In the genomic region with DNA sequence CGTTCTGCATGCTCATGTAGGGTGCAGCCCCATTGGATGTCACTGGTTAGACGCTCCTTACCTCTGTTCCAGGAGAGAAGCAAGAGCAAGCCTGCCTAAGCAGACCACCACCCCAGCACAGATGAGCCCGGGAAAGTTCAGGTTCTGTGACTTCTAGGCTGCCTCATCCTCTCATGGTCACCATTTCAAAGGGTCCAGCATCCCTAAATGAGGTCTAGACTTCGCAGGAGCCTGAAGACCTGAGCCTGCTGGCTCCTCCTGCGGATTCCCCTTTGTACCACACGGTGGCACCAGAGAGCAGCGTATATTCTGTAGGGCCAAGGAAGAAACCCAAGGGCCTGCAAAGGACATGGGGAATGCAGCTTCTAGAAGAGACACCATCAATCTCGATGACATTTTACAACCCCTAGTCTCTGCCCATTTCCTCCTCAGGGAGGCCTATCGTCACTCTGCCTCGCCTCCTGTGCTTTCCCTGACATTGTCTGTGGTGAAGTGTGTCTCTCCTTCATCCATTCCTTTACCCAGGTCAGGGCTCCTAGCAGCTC, we compare ENCODE assay signal across 8 mouse cellular contexts. TPM values are rescaled to one million over a fixed set of nuclear protein-coding genes. Genes with fewer than 3 reads are reported as not detected.
DNase-seq lines count a peak whose midpoint lies in the region; ATAC-seq and TF ChIP-seq lines count a peak whose summit lies in the region.

No protein-coding gene starts in this region.

- intact Hi-C loops in gastrocnemius, postnatal 36 days (cut with DNase I), result loop anchor here (10.0 kb wide), 2 partner anchors 655 to 745 kb away; a partner anchor contains a TSS
- intact Hi-C loops in left cerebral cortex, postnatal 36 days (cut with DNase I), result loop anchor here (1.0 to 10.0 kb wide), 2 partner anchors 648 to 745 kb away; a partner anchor contains a TSS

- H3K4me1 ChIP-seq in thymus, adult 2 months (replicated peaks; ENCODE audit: control insufficient read depth, insufficient read depth, low read length), result no peaks in the 10 kb centered on the region
- H3K4me1 ChIP-seq in cortical plate, adult 2 months (ENCODE audit: control insufficient read depth, insufficient read depth, low read length), result no peaks in the 10 kb centered on the region
- no peaks in the 10 kb centered on the region for H3K4me1 ChIP-seq in intestine, postnatal 0 days (replicated peaks; ENCODE audit: control insufficient read depth, insufficient read depth, low read length)
- no peaks in the 10 kb centered on the region for H3K4me1 ChIP-seq in midbrain, embryonic 13.5 days (replicated peaks)
- H3K4me1 ChIP-seq in small intestine, adult 2 months (ENCODE audit: control insufficient read depth, insufficient read depth, insufficient read length, low read length), result no peaks in the 10 kb centered on the region

- H3K27ac ChIP-seq in thymus, adult 2 months (ENCODE audit: control insufficient read depth, insufficient read depth, low read length), result no peak overlapping the region
- H3K27ac ChIP-seq in cortical plate, adult 2 months (ENCODE audit: insufficient read depth, low read length), result no peak overlapping the region
- no peak overlapping the region for H3K27ac ChIP-seq in intestine, postnatal 0 days (ENCODE audit: low read depth, low read length)
- H3K27ac ChIP-seq in midbrain, embryonic 13.5 days, result no peak overlapping the region
- H3K27ac ChIP-seq in small intestine, adult 2 months (ENCODE audit: insufficient read depth, low read depth, low read length), result no peak overlapping the region

- TF ChIP-seq POLR2A in thymus, adult 2 months (IDR thresholded peaks at IDR 0.05; ENCODE audit: control insufficient read depth, extremely low read depth, insufficient read depth, low read length, poor library complexity), result no peak
- TF ChIP-seq POLR2A in cortical plate, adult 2 months (IDR thresholded peaks at IDR 0.05; ENCODE audit: extremely low read depth, insufficient read depth, low read length), result no peak
- TF ChIP-seq POLR2A in small intestine, adult 2 months (IDR thresholded peaks at IDR 0.05; ENCODE audit: low read depth, low read length), result no peak

- peak; percentile 63 for DNase-seq in thymus, adult 2 months
- DNase-seq in thymus, adult 18-20 months, result no peak
- peak; percentile 30 to 55 for DNase-seq in gastrocnemius, postnatal 36 days
- DNase-seq in left cerebral cortex, postnatal 36 days (ENCODE audit: low spot score in 2 of 2), result peak; percentile 57 to 68

- peak; percentile 86; the same call in 1 of the 2 replicates for TF ChIP-seq CTCF in thymus, adult 2 months (IDR thresholded peaks at IDR 0.05; ENCODE audit: borderline replicate concordance, control insufficient read depth, extremely low read depth, insufficient read depth, low read length, poor library complexity)
- TF ChIP-seq CTCF in cortical plate, adult 2 months (IDR thresholded peaks at IDR 0.05; ENCODE audit: extremely low read depth, insufficient read depth, low read length), result peak; percentile 84
- TF ChIP-seq CTCF in intestine, postnatal 0 days (IDR thresholded peaks at IDR 0.05; ENCODE audit: low read depth), result peak; percentile 96
- peak; percentile 91; the same call in 1 of the 2 replicates for TF ChIP-seq CTCF in small intestine, adult 2 months (IDR thresholded peaks at IDR 0.05; ENCODE audit: extremely low read depth, insufficient read length, insufficient replicate concordance, low read depth, low read length)

- H3K36me3 ChIP-seq in thymus, adult 2 months (ENCODE audit: control insufficient read depth, insufficient read depth, low read length), result no peaks in the 10 kb centered on the region
- H3K36me3 ChIP-seq in intestine, postnatal 0 days (ENCODE audit: control insufficient read depth, insufficient read depth), result peaks cover 6% of the 10 kb centered on the region
- peaks cover 18% of the 10 kb centered on the region for H3K36me3 ChIP-seq in midbrain, embryonic 13.5 days
- H3K36me3 ChIP-seq in small intestine, adult 2 months (ENCODE audit: control insufficient read depth, insufficient read depth, low read length), result no peaks in the 10 kb centered on the region; the same call in 1 of the 2 replicates

- no peak for ATAC-seq in intestine, postnatal 0 days
- ATAC-seq in midbrain, embryonic 13.5 days, result peak; percentile 77

- H3K4me3 ChIP-seq in thymus, adult 2 months (ENCODE audit: control insufficient read depth, insufficient read depth, low read length), result no peak overlapping the region
- H3K4me3 ChIP-seq in cortical plate, adult 2 months (ENCODE audit: insufficient read depth, low read length), result no peak overlapping the region
- no peak overlapping the region for H3K4me3 ChIP-seq in intestine, postnatal 0 days (ENCODE audit: low read depth, low read length)
- H3K4me3 ChIP-seq in midbrain, embryonic 13.5 days (replicated peaks), result no peak overlapping the region
- H3K4me3 ChIP-seq in small intestine, adult 2 months (ENCODE audit: low read depth, low read length), result no peak overlapping the region

- H3K27me3 ChIP-seq in thymus, adult 2 months (ENCODE audit: control insufficient read depth, insufficient read depth, low read length), result no peaks in the 10 kb centered on the region
- H3K27me3 ChIP-seq in intestine, postnatal 0 days (replicated peaks; ENCODE audit: control insufficient read depth, insufficient read depth, low read length), result no peaks in the 10 kb centered on the region
- no peaks in the 10 kb centered on the region for H3K27me3 ChIP-seq in midbrain, embryonic 13.5 days
- no peaks in the 10 kb centered on the region for H3K27me3 ChIP-seq in small intestine, adult 2 months (ENCODE audit: control insufficient read depth, insufficient read depth, low read length)

- no peak overlapping the region for H3K4me2 ChIP-seq in intestine, postnatal 0 days (replicated peaks; ENCODE audit: low read depth)
- H3K4me2 ChIP-seq in midbrain, embryonic 13.5 days (replicated peaks), result no peak overlapping the region

- no peaks in the 10 kb centered on the region for H3K9me3 ChIP-seq in intestine, postnatal 0 days (ENCODE audit: control insufficient read depth)
- no peaks in the 10 kb centered on the region for H3K9me3 ChIP-seq in midbrain, embryonic 13.5 days

- WGBS in thymus, adult 2 months, result 21% methylated on average over 10 of the region's 10 CpGs
- WGBS in intestine, postnatal 0 days, result 16% methylated on average over 10 of the region's 10 CpGs
- 26% methylated on average over 10 of the region's 10 CpGs for WGBS in midbrain, embryonic 13.5 days
- WGBS in small intestine, adult 2 months, result 16% methylated on average over 10 of the region's 10 CpGs

- no peak overlapping the region for H3K9ac ChIP-seq in intestine, postnatal 0 days (ENCODE audit: low read depth, low read length)
- H3K9ac ChIP-seq in midbrain, embryonic 13.5 days (replicated peaks), result no peak overlapping the region

RNA-seq across cellular contexts. Expression of a gene that starts 28.0 kb away (rescaled TPM):
- not detected in 2 replicates for polyA plus RNA-seq in thymus, adult 2 months (2012; rRNA removed)
- not detected in 2 replicates for polyA plus RNA-seq in cortical plate, adult 2 months (2012; rRNA removed)
- not detected for total RNA-seq in gastrocnemius, postnatal 36 days (2021)
- not detected in 2 replicates for polyA plus RNA-seq in intestine, postnatal 0 days (2015; fragmentation: Nextera tagmentation; extraction: Ambion mirVana)
- not detected for total RNA-seq in left cerebral cortex, postnatal 36 days (2021)
- not detected in 2 replicates for polyA plus RNA-seq in midbrain, embryonic 13.5 days (2015; fragmentation: Nextera tagmentation; extraction: Ambion mirVana)
- polyA plus RNA-seq in small intestine, adult 2 months (2012; rRNA removed), result not detected in 2 replicates

RNA-seq across cellular contexts. Expression of a gene that starts 35.6 kb away (rescaled TPM):
- 8.8 and 10.2 TPM in 2 replicates for polyA plus RNA-seq in thymus, adult 2 months (2012; rRNA removed)
- 3.2 and 3.6 TPM in 2 replicates for polyA plus RNA-seq in cortical plate, adult 2 months (2012; rRNA removed)
- total RNA-seq in gastrocnemius, postnatal 36 days (2021), result 1 to 10 TPM; 4.5 to 4.6 TPM
- polyA plus RNA-seq in intestine, postnatal 0 days (2015; fragmentation: Nextera tagmentation; extraction: Ambion mirVana), result 6.6 and 7.3 TPM in 2 replicates
- 1 to 10 TPM; 3.3 to 4.6 TPM for total RNA-seq in left cerebral cortex, postnatal 36 days (2021)
- polyA plus RNA-seq in midbrain, embryonic 13.5 days (2015; fragmentation: Nextera tagmentation; extraction: Ambion mirVana), result 12.6 and 13.3 TPM in 2 replicates
- 2.6 and 4.3 TPM in 2 replicates for polyA plus RNA-seq in small intestine, adult 2 months (2012; rRNA removed)

Comparison
In these comparisons a context has a peak if more than half of its experiments do, and no peak if none do; other contexts are left out.
1. DNase-seq: peak in thymus, adult 2 months (single experiment), gastrocnemius, postnatal 36 days (2 of 2) and left cerebral cortex, postnatal 36 days (2 of 2); none in thymus, adult 18-20 months (0 of 2).
2. Peak in every context shown above with its lines, with median percentiles within 50 percentile points of each other: CTCF ChIP-seq.